Mouse (Mus musculus) heart, embryonic 14.5 days (tissue): ENCODE measurements around the gene Bcas3. TPM values are rescaled to one million over a fixed set of nuclear protein-coding genes. Genes with fewer than 3 reads are reported as not detected.

ENCODE experiments used
- ATAC-seq: fragments of 200-750 bp; cut with Nextera tagmentation; 2 replicates; pipeline ENCODE4 v1.8.0; 2017; ENCODE audit warnings: low read depth, moderate TSS enrichment; ENCODE audit not compliant: insufficient number of reproducible peaks, insufficient read depth, low FRiP score
- H3K27ac ChIP-seq, 2 experiments: fragments of 200-500 bp in 1 of 2; fragments of 300-500 bp in 1 of 2; sonication (generic) in 1 of 2; replicated peaks in 1 of 2; 2 replicates each; pipeline ENCODE4 v1.5.1; 2012 to 2014; ENCODE audit warnings: low read depth in 2 of 2, low read length in 2 of 2, control low read depth in 1 of 2, mild to moderate bottlenecking in 1 of 2, mixed read lengths in 1 of 2; ENCODE audit not compliant: control insufficient read depth in 1 of 2, insufficient read depth in 1 of 2
- H3K27me3 ChIP-seq: fragments of 300-500 bp; sonication (generic); 2 replicates; pipeline ENCODE4 v1.6.1; 2014; ENCODE audit warnings: mild to moderate bottlenecking, low read length, control low read depth; ENCODE audit not compliant: control insufficient read depth, insufficient read depth
- H3K36me3 ChIP-seq: fragments of 300-500 bp; sonication (generic); 2 replicates; pipeline ENCODE4 v1.6.1; 2014; ENCODE audit warnings: mild to moderate bottlenecking, control low read depth, low read length, mixed read lengths; ENCODE audit not compliant: control insufficient read depth, insufficient read depth
- H3K4me1 ChIP-seq, 2 experiments: fragments of 200-500 bp in 1 of 2; fragments of 300-500 bp in 1 of 2; sonication (generic) in 1 of 2; 2 replicates each; pipeline ENCODE4 v1.6.1; 2012 to 2014; ENCODE audit warnings: low read length in 2 of 2, control low read depth in 1 of 2, mixed read lengths in 1 of 2; ENCODE audit not compliant: control insufficient read depth in 2 of 2, insufficient read depth in 2 of 2
- H3K4me2 ChIP-seq: fragments of 300-500 bp; sonication (generic); 2 replicates; pipeline ENCODE4 v1.6.1; 2014; ENCODE audit warnings: mild to moderate bottlenecking, low read length
- H3K4me3 ChIP-seq, 2 experiments: fragments of 200-500 bp in 1 of 2; fragments of 300-500 bp in 1 of 2; sonication (generic) in 1 of 2; 2 replicates each; pipeline ENCODE4 v1.5.1; 2012 to 2014; ENCODE audit warnings: low read length in 2 of 2, mild to moderate bottlenecking in 2 of 2, control low read depth in 1 of 2, low read depth in 1 of 2, moderate library complexity in 1 of 2; ENCODE audit not compliant: control insufficient read depth in 1 of 2, insufficient read depth in 1 of 2
- H3K9ac ChIP-seq: fragments of 300-500 bp; sonication (generic); 2 replicates; pipeline ENCODE4 v1.6.1; 2014; ENCODE audit warnings: mild to moderate bottlenecking, low read length
- H3K9me3 ChIP-seq: fragments of 300-500 bp; sonication (generic); 2 replicates; pipeline ENCODE4 v1.6.1; 2016; ENCODE audit warnings: low read length, control low read depth; ENCODE audit not compliant: control insufficient read depth
- WGBS: fragments of 180-500 bp; shearing (Covaris S2); extraction: QIAGEN DNeasy Blood & Tissue Kit; methylation state at CpG from one replicate; pipeline ENCODE4 v1.1.7; 2014; 5-methylcytosine and 5-hydroxymethylcytosine counted together
- polyA plus RNA-seq: library from polyadenylated mRNA; unstranded; fragments of >200 nt; fragmentation: Nextera tagmentation; extraction: Ambion mirVana; gene quantifications from 2 replicates; pipeline ENCODE4 v1.2.1, GENCODE M21; 2014

Gene Bcas3
- polyA plus RNA-seq, 1 experiment from 2014 or later, result 22.5 TPM

GRCm38 (mm10) chr11:85758891-85759290 lies 405.9 kb downstream of the Bcas3 start:
- Histone ChIP-seq H3K36me3 (no peaks in the 10 kb centered on the region), H3K4me2 (no peak overlapping the region), H3K4me3 (no peak overlapping the region), H3K27ac (no peak overlapping the region), H3K27me3 (peaks cover 2% of the 10 kb centered on the region; the same call in 1 of the 2 replicates), H3K4me1 (peaks cover 13% of the 10 kb centered on the region in 2 experiments), H3K9me3 (no peaks in the 10 kb centered on the region), H3K9ac (no peak overlapping the region)
- ATAC-seq, result no peak
- 80% methylated on average over 9 of the region's 9 CpGs for WGBS

GRCm38 (mm10) chr11:85759634-85760439 lies 406.9 kb downstream of the Bcas3 start:
- WGBS, result 60% methylated on average over 14 of the region's 14 CpGs
- H3K27ac ChIP-seq, result peak overlapping the region; percentile 19 to 35; a peak in 3 of 4 replicates
- ATAC-seq, result no peak
- no peak overlapping the region for H3K4me2 ChIP-seq
- no peaks in the 10 kb centered on the region for H3K9me3 ChIP-seq
- no peak overlapping the region for H3K4me3 ChIP-seq
- H3K4me1 ChIP-seq, result peaks cover 13% of the 10 kb centered on the region in 2 experiments
- no peaks in the 10 kb centered on the region for H3K36me3 ChIP-seq
- peaks cover 2% of the 10 kb centered on the region; the same call in 1 of the 2 replicates for H3K27me3 ChIP-seq
- no peak overlapping the region for H3K9ac ChIP-seq

GRCm38 (mm10) chr11:85760486-85761141 lies 407.6 kb downstream of the Bcas3 start:
- ATAC-seq, result peak; percentile 77
- no peaks in the 10 kb centered on the region for H3K9me3 ChIP-seq
- H3K27me3 ChIP-seq, result peaks cover 2% of the 10 kb centered on the region; the same call in 1 of the 2 replicates
- peaks cover 14% of the 10 kb centered on the region in 2 experiments for H3K4me1 ChIP-seq
- no peaks in the 10 kb centered on the region for H3K36me3 ChIP-seq
- H3K9ac ChIP-seq, result no peak overlapping the region
- H3K4me2 ChIP-seq, result no peak overlapping the region
- H3K4me3 ChIP-seq, result no peak overlapping the region
- WGBS, result 34% methylated on average over 6 of the region's 6 CpGs
- H3K27ac ChIP-seq, result peak overlapping the region; percentile 19 to 35; a peak in 3 of 4 replicates

GRCm38 (mm10) chr11:85761170-85761569 lies 408.2 kb downstream of the Bcas3 start:
- Histone ChIP-seq H3K27ac (0 out of 4 replicates have a peak overlapping the region, but pooled peaks of 1 of the 2 experiments have one; percentile 35), H3K4me2 (no peak overlapping the region), H3K9ac (no peak overlapping the region), H3K36me3 (no peaks in the 10 kb centered on the region), H3K27me3 (peaks cover 2% of the 10 kb centered on the region; the same call in 1 of the 2 replicates), H3K9me3 (no peaks in the 10 kb centered on the region), H3K4me1 (peaks cover 17% of the 10 kb centered on the region in 2 experiments), H3K4me3 (no peak overlapping the region)
- no peak for ATAC-seq
- WGBS, result 75% methylated on average over 3 of the region's 3 CpGs

DNA sequence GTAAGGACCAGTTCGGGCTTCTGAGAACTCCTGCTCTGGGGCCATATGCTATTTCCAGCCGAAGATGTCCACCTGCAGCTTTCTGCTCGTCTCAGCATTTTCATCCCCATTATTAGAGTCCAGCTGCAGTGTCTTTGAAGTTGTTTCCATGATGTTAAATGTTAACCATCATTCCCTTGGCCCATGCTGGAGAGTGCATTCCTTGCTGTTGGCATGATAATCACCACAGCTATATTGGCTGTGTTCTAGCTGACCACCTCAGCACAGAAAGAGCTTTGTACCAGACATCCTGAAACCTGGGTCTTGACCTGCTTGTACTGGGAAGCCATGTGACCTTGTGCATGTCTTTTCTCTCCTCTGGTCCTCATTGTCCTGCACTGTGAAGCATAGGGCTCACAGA lies 410.7 kb downstream of the Bcas3 start:
- no peak overlapping the region for H3K27ac ChIP-seq
- no peak for ATAC-seq
- H3K4me1 ChIP-seq, result peaks cover 21% of the 10 kb centered on the region in 2 experiments
- H3K36me3 ChIP-seq, result no peaks in the 10 kb centered on the region
- H3K9me3 ChIP-seq, result no peaks in the 10 kb centered on the region
- H3K9ac ChIP-seq, result no peak overlapping the region
- WGBS, result 88% methylated on average over 3 of the region's 3 CpGs
- H3K4me2 ChIP-seq, result no peak overlapping the region
- no peak overlapping the region for H3K4me3 ChIP-seq
- peaks cover 2% of the 10 kb centered on the region; the same call in 1 of the 2 replicates for H3K27me3 ChIP-seq

DNA sequence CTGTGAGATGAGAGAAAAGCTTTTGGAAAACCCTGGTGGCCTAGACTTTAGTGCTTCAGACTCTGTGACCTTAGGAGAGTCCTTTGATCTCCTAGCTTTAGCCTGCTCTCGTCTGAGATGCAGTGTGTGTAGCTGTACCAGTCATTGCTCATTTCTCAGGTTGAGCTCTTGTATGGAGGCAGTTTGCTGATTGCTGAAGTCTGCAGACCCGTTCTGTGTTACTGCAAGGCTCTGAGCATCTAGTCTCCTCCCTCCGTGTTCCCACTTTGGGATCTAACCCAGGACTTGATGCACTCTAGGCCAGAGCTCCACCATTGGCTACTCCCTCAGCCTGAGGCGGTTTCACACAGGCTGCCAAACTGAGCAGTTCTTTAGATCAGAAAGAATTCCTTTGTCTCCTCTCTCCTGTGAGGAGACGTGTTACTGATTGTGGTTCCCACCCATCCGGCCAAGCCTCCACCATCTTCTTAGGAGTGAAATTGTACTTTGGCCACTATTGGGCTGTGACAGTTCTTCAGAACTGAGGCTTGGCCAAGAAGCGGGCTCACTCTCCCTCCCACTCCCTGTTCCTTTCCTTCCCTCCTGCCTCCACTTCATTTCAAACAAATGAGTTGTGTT lies 413.2 kb downstream of the Bcas3 start:
- Histone ChIP-seq H3K27ac (no peak overlapping the region), H3K36me3 (no peaks in the 10 kb centered on the region), H3K9me3 (no peaks in the 10 kb centered on the region), H3K9ac (no peak overlapping the region), H3K4me3 (no peak overlapping the region), H3K27me3 (peaks cover 2% of the 10 kb centered on the region), H3K4me1 (peaks cover 7 to 8% of the 10 kb centered on the region in 2 experiments), H3K4me2 (no peak overlapping the region)
- ATAC-seq, result no peak
- WGBS, result 33% methylated on average over 7 of the region's 7 CpGs

DNA sequence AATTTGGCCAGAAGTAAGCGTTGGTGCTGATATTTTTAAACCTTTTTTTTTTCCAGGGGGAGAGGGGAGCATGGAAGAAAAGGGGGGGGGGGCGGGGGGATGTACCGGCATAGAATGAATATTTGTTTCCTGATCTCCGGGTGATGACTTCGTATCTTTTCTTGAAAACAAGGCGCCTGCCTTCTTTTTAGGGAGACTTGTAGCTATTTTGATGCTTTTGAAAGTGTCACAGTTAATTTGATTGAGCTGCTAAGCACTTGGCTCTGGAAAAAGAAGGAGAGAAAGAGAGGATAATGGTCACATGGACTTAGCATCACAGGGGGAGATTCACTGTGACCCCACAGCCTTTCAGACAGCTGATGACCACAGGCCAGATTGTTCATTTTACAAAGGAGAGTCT lies 413.8 kb downstream of the Bcas3 start:
- 63% methylated on average over 6 of the region's 6 CpGs for WGBS
- Histone ChIP-seq H3K27me3 (peaks cover 6% of the 10 kb centered on the region), H3K4me3 (no peak overlapping the region), H3K9me3 (no peaks in the 10 kb centered on the region), H3K9ac (no peak overlapping the region), H3K4me2 (no peak overlapping the region), H3K27ac (no peak overlapping the region), H3K36me3 (no peaks in the 10 kb centered on the region), H3K4me1 (peaks cover 7 to 8% of the 10 kb centered on the region in 2 experiments)
- no peak for ATAC-seq
